Comparison of ENCODE assay signal across 20 mouse cellular contexts in genomic region chr7:110729295-110729694, GRCm38 (mm10). TPM values are rescaled to one million over a fixed set of nuclear protein-coding genes. Genes with fewer than 3 reads are reported as not detected.
DNase-seq lines count a peak whose midpoint lies in the region; ATAC-seq and TF ChIP-seq lines count a peak whose summit lies in the region.
"Had no signal": no experiment of that assay in that cellular context is flagged by ENCODE, and none has a peak within 500 bp of the region (broad histone marks: within the 10 kb centered on the region; RNA-seq: fewer than 3 reads in every experiment).

No protein-coding gene starts in this region.

- no peaks in the 10 kb centered on the region for H3K36me3 ChIP-seq in hindbrain, embryonic 13.5 days
- no peaks in the 10 kb centered on the region for H3K36me3 ChIP-seq in hindbrain, embryonic 11.5 days (ENCODE audit: control insufficient read depth, insufficient read depth, low read length)
- no peaks in the 10 kb centered on the region for H3K36me3 ChIP-seq in CH12.LX (replicated peaks in 1 of 2; ENCODE audit: control insufficient read depth in 1 of 2, insufficient read depth in 1 of 2, low read length in 1 of 2)
- H3K36me3 ChIP-seq in hindbrain, embryonic 16.5 days (ENCODE audit: control insufficient read depth, insufficient read depth, low read length), result no peaks in the 10 kb centered on the region
- H3K36me3 ChIP-seq in intestine, postnatal 0 days (ENCODE audit: control insufficient read depth, insufficient read depth), result no peaks in the 10 kb centered on the region
- H3K36me3 ChIP-seq: embryonic facial prominence, embryonic 13.5 days; heart, embryonic 10.5 days; limb, embryonic 13.5 days; liver, embryonic 13.5 days; midbrain, embryonic 12.5 days; stomach, embryonic 15.5 days had no signal

- no peak for TF ChIP-seq RAD21 in CH12.LX (IDR thresholded peaks at IDR 0.05; ENCODE audit: low read depth, low read length)

- in situ Hi-C loops in CH12.LX (cut with MboI; ENCODE audit: low pct_ligation_motif_present, low pct_unique_long_range_greater_than_20kb, low sequenced_read_pairs), result loop anchor here (5.0 to 10.0 kb wide), 3 partner anchors 68 to 286 kb away; no protein-coding TSS in a partner anchor

- TF ChIP-seq CTCF in CH12.LX (conservative IDR thresholded peaks at IDR 0.05 in 1 of 2, IDR thresholded peaks at IDR 0.05 in 1 of 2; ENCODE audit: low read depth in 2 of 2, low read length in 2 of 2), result no peak
- TF ChIP-seq CTCF in intestine, postnatal 0 days (IDR thresholded peaks at IDR 0.05; ENCODE audit: low read depth), result no peak

- no peak for TF ChIP-seq EP300 in CH12.LX (IDR thresholded peaks at IDR 0.05; ENCODE audit: low read length)

- dilution Hi-C loops in CH12.LX (cut with MboI; ENCODE audit: extremely low pct_ligation_motif_present, extremely low pct_unique_long_range_greater_than_20kb, low sequenced_read_pairs), result no loop called here

- H3K4me3 ChIP-seq in hindbrain, embryonic 13.5 days, result no peak overlapping the region
- H3K4me3 ChIP-seq in hindbrain, embryonic 11.5 days (ENCODE audit: low read depth, low read length), result no peak overlapping the region
- no peak overlapping the region for H3K4me3 ChIP-seq in CH12.LX (replicated peaks in 1 of 3; ENCODE audit: low read depth in 2 of 3, low read length in 2 of 3, poor library complexity in 1 of 3)
- no peak overlapping the region for H3K4me3 ChIP-seq in hindbrain, embryonic 16.5 days (ENCODE audit: low read length)
- no peak overlapping the region for H3K4me3 ChIP-seq in intestine, postnatal 0 days (ENCODE audit: low read depth, low read length)
- H3K4me3 ChIP-seq: embryonic facial prominence, embryonic 13.5 days; heart, embryonic 10.5 days; limb, embryonic 13.5 days; liver, embryonic 13.5 days; midbrain, embryonic 12.5 days; stomach, embryonic 15.5 days had no signal

- H3K79me2 ChIP-seq in CH12.LX (replicated peaks; ENCODE audit: control insufficient read depth, extremely low read depth, insufficient read depth, poor library complexity, severe bottlenecking), result no peaks in the 10 kb centered on the region

- H3K27me3 ChIP-seq in hindbrain, embryonic 13.5 days, result no peaks in the 10 kb centered on the region
- H3K27me3 ChIP-seq in hindbrain, embryonic 11.5 days (ENCODE audit: control insufficient read depth, insufficient read depth, low read length), result no peaks in the 10 kb centered on the region
- H3K27me3 ChIP-seq in CH12.LX (replicated peaks), result no peaks in the 10 kb centered on the region
- H3K27me3 ChIP-seq in hindbrain, embryonic 16.5 days (replicated peaks; ENCODE audit: control insufficient read depth, insufficient read depth, low read length), result no peaks in the 10 kb centered on the region
- no peaks in the 10 kb centered on the region for H3K27me3 ChIP-seq in intestine, postnatal 0 days (replicated peaks; ENCODE audit: control insufficient read depth, insufficient read depth, low read length)
- H3K27me3 ChIP-seq: embryonic facial prominence, embryonic 13.5 days; limb, embryonic 13.5 days; liver, embryonic 13.5 days; midbrain, embryonic 12.5 days; stomach, embryonic 15.5 days had no signal

- H3K27ac ChIP-seq in hindbrain, embryonic 13.5 days, result 0 out of 2 replicates have a peak overlapping the region, but pooled peaks have one; percentile 12
- no peak overlapping the region for H3K27ac ChIP-seq in hindbrain, embryonic 11.5 days (ENCODE audit: low read depth, low read length)
- no peak overlapping the region for H3K27ac ChIP-seq in CH12.LX (ENCODE audit: insufficient read depth, low read depth)
- no peak overlapping the region; the same call in 1 of the 2 replicates for H3K27ac ChIP-seq in hindbrain, embryonic 16.5 days (ENCODE audit: low read depth, low read length)
- H3K27ac ChIP-seq in intestine, postnatal 0 days (ENCODE audit: low read depth, low read length), result no peak overlapping the region
- H3K27ac ChIP-seq: embryonic facial prominence, embryonic 13.5 days; heart, embryonic 10.5 days; limb, embryonic 13.5 days; liver, embryonic 13.5 days; macrophage; midbrain, embryonic 12.5 days; stomach, embryonic 15.5 days had no signal

- WGBS in hindbrain, embryonic 13.5 days, result 39% methylated on average over 6 of the region's 6 CpGs
- WGBS in hindbrain, embryonic 11.5 days, result 54% methylated on average over 6 of the region's 6 CpGs
- WGBS in hindbrain, embryonic 16.5 days, result 30% methylated on average over 6 of the region's 6 CpGs
- WGBS in intestine, postnatal 0 days, result 82% methylated on average over 6 of the region's 6 CpGs

- DNase-seq in hindbrain, embryonic 11.5 days (ENCODE audit: low spot score), result no peak
- DNase-seq in A20 (ENCODE audit: low read depth, low spot score), result peak; percentile 38
- DNase-seq in CH12.LX (ENCODE audit: extremely low read depth), result peak; percentile 65
- DNase-seq in right cerebral cortex, postnatal 10 days (ENCODE audit: low spot score in 2 of 2), result no peak
- no peak for DNase-seq in lung, postnatal 4 days
- DNase-seq: cerebellum, adult 11-12 months; layer of hippocampus, adult 9-11 months; right cerebral cortex, adult 18-20 months; thymus, adult 18-20 months had no signal

- ATAC-seq in hindbrain, embryonic 13.5 days (ENCODE audit: low FRiP score), result no peak
- no peak for ATAC-seq in hindbrain, embryonic 11.5 days (ENCODE audit: low FRiP score)
- peak; percentile 68 for ATAC-seq in hindbrain, embryonic 16.5 days
- ATAC-seq in intestine, postnatal 0 days, result no peak

- H3K9ac ChIP-seq in hindbrain, embryonic 13.5 days, result no peak overlapping the region
- no peak overlapping the region for H3K9ac ChIP-seq in hindbrain, embryonic 11.5 days (ENCODE audit: low read depth, low read length)
- H3K9ac ChIP-seq in CH12.LX (ENCODE audit: insufficient read depth, low read depth), result no peak overlapping the region
- no peak overlapping the region for H3K9ac ChIP-seq in hindbrain, embryonic 16.5 days (ENCODE audit: low read depth, low read length)
- no peak overlapping the region for H3K9ac ChIP-seq in intestine, postnatal 0 days (ENCODE audit: low read depth, low read length)
- H3K9ac ChIP-seq: embryonic facial prominence, embryonic 13.5 days; limb, embryonic 13.5 days; liver, embryonic 13.5 days; lung, embryonic 14.5 days; midbrain, embryonic 12.5 days; stomach, embryonic 15.5 days had no signal

- TF ChIP-seq POLR2A in CH12.LX (IDR thresholded peaks at IDR 0.05; ENCODE audit: low read depth, low read length), result no peak

- H3K4me2 ChIP-seq in hindbrain, embryonic 13.5 days, result no peak overlapping the region
- H3K4me2 ChIP-seq in hindbrain, embryonic 11.5 days (replicated peaks; ENCODE audit: low read depth, low read length), result no peak overlapping the region
- no peak overlapping the region; the same call in 1 of the 2 replicates for H3K4me2 ChIP-seq in CH12.LX (ENCODE audit: insufficient read depth, low read depth, poor library complexity, severe bottlenecking)
- H3K4me2 ChIP-seq in hindbrain, embryonic 16.5 days (ENCODE audit: low read length), result no peak overlapping the region
- no peak overlapping the region for H3K4me2 ChIP-seq in intestine, postnatal 0 days (replicated peaks; ENCODE audit: low read depth)
- H3K4me2 ChIP-seq: embryonic facial prominence, embryonic 13.5 days; limb, embryonic 13.5 days; liver, embryonic 13.5 days; lung, embryonic 14.5 days; midbrain, embryonic 12.5 days; stomach, embryonic 15.5 days had no signal

- H3K9me3 ChIP-seq in hindbrain, embryonic 13.5 days, result no peaks in the 10 kb centered on the region
- H3K9me3 ChIP-seq in hindbrain, embryonic 11.5 days (ENCODE audit: control insufficient read depth, low read length), result no peaks in the 10 kb centered on the region
- no peaks in the 10 kb centered on the region for H3K9me3 ChIP-seq in CH12.LX (replicated peaks; ENCODE audit: low read length)
- H3K9me3 ChIP-seq in hindbrain, embryonic 16.5 days (ENCODE audit: control insufficient read depth, low read length), result no peaks in the 10 kb centered on the region
- no peaks in the 10 kb centered on the region for H3K9me3 ChIP-seq in intestine, postnatal 0 days (ENCODE audit: control insufficient read depth)
- H3K9me3 ChIP-seq: embryonic facial prominence, embryonic 13.5 days; heart, embryonic 10.5 days; limb, embryonic 13.5 days; liver, embryonic 13.5 days; midbrain, embryonic 12.5 days; stomach, embryonic 15.5 days had no signal

- peaks cover 15% of the 10 kb centered on the region for H3K4me1 ChIP-seq in hindbrain, embryonic 13.5 days (replicated peaks)
- H3K4me1 ChIP-seq in hindbrain, embryonic 11.5 days (replicated peaks; ENCODE audit: control insufficient read depth, insufficient read depth, low read length), result peaks cover 2% of the 10 kb centered on the region; the same call in 1 of the 2 replicates
- H3K4me1 ChIP-seq in CH12.LX (ENCODE audit: control insufficient read depth in 1 of 2, insufficient read depth in 2 of 2), result peaks cover 2 to 48% of the 10 kb centered on the region in 2 experiments; a peak in 3 of 4 replicates
- H3K4me1 ChIP-seq in hindbrain, embryonic 16.5 days (ENCODE audit: control insufficient read depth, insufficient read depth, low read depth, low read length), result no peaks in the 10 kb centered on the region
- no peaks in the 10 kb centered on the region for H3K4me1 ChIP-seq in intestine, postnatal 0 days (replicated peaks; ENCODE audit: control insufficient read depth, insufficient read depth, low read length)
- H3K4me1 ChIP-seq: liver, embryonic 13.5 days had no signal

TF ChIP-seq in CH12.LX, 34 proteins besides CTCF, POLR2A, EP300 and RAD21:
- TF ChIP-seq TCF12 (IDR thresholded peaks at IDR 0.05; ENCODE audit: low read depth, low read length) (no peak), PAX5 (IDR thresholded peaks at IDR 0.05; ENCODE audit: low read length) (no peak), BHLHE40 (IDR thresholded peaks at IDR 0.05; ENCODE audit: low read depth, low read length) (no peak), E2F4 (IDR thresholded peaks at IDR 0.05; ENCODE audit: insufficient replicate concordance, low read depth, low read length) (no peak)

RNA-seq across cellular contexts. Expression of gene Ampd3, which starts 38.7 kb away (rescaled TPM):
- 4.3 and 4.9 TPM in 2 replicates for polyA plus RNA-seq in hindbrain, embryonic 13.5 days (2015; fragmentation: Nextera tagmentation; extraction: Ambion mirVana)
- polyA plus RNA-seq in hindbrain, embryonic 11.5 days (2014; fragmentation: Nextera tagmentation; extraction: Ambion mirVana), result 1.3 and 1.4 TPM in 2 replicates
- total RNA-seq in CH12.LX (2012; rRNA removed) (0.04 and 0.08 TPM in 2 replicates), CH12.LX (2014; rRNA removed) (0.07 and 0.30 TPM in 2 replicates)
- polyA plus RNA-seq in CH12.LX (2012; ENCODE audit: insufficient read length, low read depth), result 0.84 and 1.0 TPM in 2 replicates
- 14.3 and 14.9 TPM in 2 replicates for polyA plus RNA-seq in hindbrain, embryonic 16.5 days (2015; fragmentation: Nextera tagmentation; extraction: Ambion mirVana)
- polyA plus RNA-seq in intestine, postnatal 0 days (2015; fragmentation: Nextera tagmentation; extraction: Ambion mirVana), result 7.0 and 7.4 TPM in 2 replicates

Comparison
In these comparisons a context has a peak if more than half of its experiments do, and no peak if none do; other contexts are left out.
1. DNase-seq: peak in A20 (single experiment) and CH12.LX (single experiment); none in hindbrain, embryonic 11.5 days (single experiment), right cerebral cortex, postnatal 10 days (0 of 2) and lung, postnatal 4 days (0 of 2).